Mouse (Mus musculus) splenic B cell, adult 2 months (primary cell): ENCODE data around the gene Myh9.

Experiments used
- DNase-seq: peaks from one replicate; pipeline ENCODE4 v3.0.0-alpha.2; 2011; ENCODE audit warnings: low read depth, low spot score
- H3K27me3 ChIP-seq: 2 replicates; pipeline ENCODE4 v1.6.1; 2012; ENCODE audit warnings: mild to moderate bottlenecking, low read length, moderate library complexity, mixed read lengths; ENCODE audit not compliant: control insufficient read depth, poor library complexity, insufficient read depth, severe bottlenecking
- H3K36me3 ChIP-seq: 2 replicates; pipeline ENCODE4 v1.6.1; 2012; ENCODE audit warnings: mild to moderate bottlenecking, low read length, moderate library complexity, mixed read lengths; ENCODE audit not compliant: control insufficient read depth, poor library complexity, insufficient read depth, severe bottlenecking

Myh9 gene

GRCm38 (mm10) chr15:77805657-77806056 lies 36.3 kb downstream of the Myh9 start:
- H3K27me3 ChIP-seq = no peaks in the 10 kb centered on the region
- peak; percentile 59 for DNase-seq
- H3K36me3 ChIP-seq = peaks cover 34% of the 10 kb centered on the region

- Histone ChIP-seq H3K27me3 (no peaks in the 10 kb centered on the region), H3K36me3 (peaks cover 30% of the 10 kb centered on the region)
- no peak for DNase-seq
These were observed 37.0 kb downstream of the Myh9 start for GRCm38 (mm10) chr15:77804949-77805348.

GRCm38 (mm10) chr15:77804460-77804859 lies 37.5 kb downstream of the Myh9 start:
- Histone ChIP-seq H3K36me3 (peaks cover 27% of the 10 kb centered on the region), H3K27me3 (no peaks in the 10 kb centered on the region)
- no peak for DNase-seq

GRCm38 (mm10) chr15:77803747-77804146 lies 38.2 kb downstream of the Myh9 start:
- DNase-seq = no peak
- no peaks in the 10 kb centered on the region for H3K27me3 ChIP-seq
- peaks cover 24% of the 10 kb centered on the region for H3K36me3 ChIP-seq

- H3K27me3 ChIP-seq = no peaks in the 10 kb centered on the region
- DNase-seq = no peak
- H3K36me3 ChIP-seq = peaks cover 21% of the 10 kb centered on the region
These were observed 39.0 kb downstream of the Myh9 start for GRCm38 (mm10) chr15:77802992-77803391.

GRCm38 (mm10) chr15:77801188-77801587 lies 40.8 kb downstream of the Myh9 start:
- DNase-seq = no peak
- Histone ChIP-seq H3K27me3 (no peaks in the 10 kb centered on the region), H3K36me3 (peaks cover 13% of the 10 kb centered on the region)

GRCm38 (mm10) chr15:77800511-77800910 lies 41.5 kb downstream of the Myh9 start:
- Histone ChIP-seq H3K36me3 (peaks cover 11% of the 10 kb centered on the region), H3K27me3 (no peaks in the 10 kb centered on the region)
- DNase-seq = peak; percentile 87

- H3K27me3 ChIP-seq = no peaks in the 10 kb centered on the region
- DNase-seq = no peak
- H3K36me3 ChIP-seq = peaks cover 14% of the 10 kb centered on the region
These were observed 42.2 kb downstream of the Myh9 start for GRCm38 (mm10) chr15:77799491-77800474.

- H3K27me3 ChIP-seq = no peaks in the 10 kb centered on the region
- DNase-seq = no peak
- H3K36me3 ChIP-seq = peaks cover 12% of the 10 kb centered on the region
These were observed 43.1 kb downstream of the Myh9 start for GRCm38 (mm10) chr15:77798664-77799490.

- Histone ChIP-seq H3K27me3 (no peaks in the 10 kb centered on the region), H3K36me3 (peaks cover 6% of the 10 kb centered on the region; the same call in 1 of the 2 replicates)
- no peak for DNase-seq
These were observed 44.2 kb downstream of the Myh9 start for GRCm38 (mm10) chr15:77797609-77798411.

- Histone ChIP-seq H3K36me3 (peaks cover 11% of the 10 kb centered on the region), H3K27me3 (no peaks in the 10 kb centered on the region)
- no peak for DNase-seq
These were observed 45.5 kb downstream of the Myh9 start for GRCm38 (mm10) chr15:77796409-77797035.

- peaks cover 20% of the 10 kb centered on the region for H3K36me3 ChIP-seq
These were observed 47.0 kb downstream of the Myh9 start for GRCm38 (mm10) chr15:77794908-77795356.

GRCm38 (mm10) chr15:77794138-77794907 lies 47.7 kb downstream of the Myh9 start:
- Histone ChIP-seq H3K27me3 (no peaks in the 10 kb centered on the region), H3K36me3 (peaks cover 21% of the 10 kb centered on the region)
- no peak for DNase-seq

More at GRCm38 (mm10) chr15:77794908-77795356, 47.0 kb downstream of the Myh9 start:
- no peak for DNase-seq
- no peaks in the 10 kb centered on the region for H3K27me3 ChIP-seq
